Mouse (Mus musculus) lung, postnatal 36 days (tissue): ENCODE results near the gene Muc15.
A peak's percentile ranks its signal among the peaks of the same experiment; 100 is the strongest.

Source experiments
- DNase-seq: peaks from one replicate; pipeline ENCODE4 v3.0.0; 2022; ENCODE audit warnings: mixed read lengths

The Muc15 gene

DNA sequence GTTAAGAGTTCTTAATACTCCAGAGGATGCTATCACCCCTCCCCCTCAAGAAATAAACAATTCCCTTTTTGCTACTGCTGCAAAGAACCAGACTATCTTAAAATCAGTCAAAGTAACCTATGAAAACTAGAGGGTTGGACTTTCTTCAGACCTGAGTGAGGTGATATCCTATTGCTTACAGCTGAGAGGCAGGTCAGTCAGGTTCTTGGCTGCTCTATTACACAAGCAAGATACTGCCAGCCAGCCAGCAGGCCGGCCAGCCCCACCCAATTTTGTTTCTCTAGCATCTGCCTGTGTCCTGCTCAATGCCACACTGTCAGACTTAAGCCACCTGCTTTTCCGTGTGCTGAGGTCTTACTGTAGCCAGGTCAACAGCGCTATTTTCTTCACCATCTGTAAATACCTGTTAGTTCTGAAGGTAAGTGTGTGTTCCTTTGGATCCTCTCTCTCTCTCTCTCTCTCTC lies at the start of gene Muc15:
Muc15 (plus strand) TSS at position 51 of the 464 bp plus-strand sequence.
- DNase-seq = no peak

DNA sequence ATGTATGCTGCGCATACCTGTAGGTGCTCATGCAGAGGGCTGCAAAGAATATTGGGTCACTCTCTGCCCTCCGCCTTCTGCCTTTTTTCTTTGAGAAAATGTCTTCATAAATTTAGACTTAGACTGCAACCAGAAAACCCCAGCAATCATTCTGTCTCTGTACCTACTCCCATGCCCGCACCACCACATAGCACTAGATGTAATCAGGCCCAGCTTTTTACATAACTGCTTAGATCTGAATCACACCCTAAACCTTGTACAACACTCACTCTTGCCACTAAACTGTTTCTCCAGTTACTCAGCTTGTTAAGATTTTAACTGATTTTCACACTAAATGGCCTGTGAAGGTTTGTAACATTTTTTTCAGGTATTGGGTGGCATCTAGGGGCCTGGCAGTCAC lies 11.7 kb upstream of the Muc15 start:
- no peak for DNase-seq

DNA sequence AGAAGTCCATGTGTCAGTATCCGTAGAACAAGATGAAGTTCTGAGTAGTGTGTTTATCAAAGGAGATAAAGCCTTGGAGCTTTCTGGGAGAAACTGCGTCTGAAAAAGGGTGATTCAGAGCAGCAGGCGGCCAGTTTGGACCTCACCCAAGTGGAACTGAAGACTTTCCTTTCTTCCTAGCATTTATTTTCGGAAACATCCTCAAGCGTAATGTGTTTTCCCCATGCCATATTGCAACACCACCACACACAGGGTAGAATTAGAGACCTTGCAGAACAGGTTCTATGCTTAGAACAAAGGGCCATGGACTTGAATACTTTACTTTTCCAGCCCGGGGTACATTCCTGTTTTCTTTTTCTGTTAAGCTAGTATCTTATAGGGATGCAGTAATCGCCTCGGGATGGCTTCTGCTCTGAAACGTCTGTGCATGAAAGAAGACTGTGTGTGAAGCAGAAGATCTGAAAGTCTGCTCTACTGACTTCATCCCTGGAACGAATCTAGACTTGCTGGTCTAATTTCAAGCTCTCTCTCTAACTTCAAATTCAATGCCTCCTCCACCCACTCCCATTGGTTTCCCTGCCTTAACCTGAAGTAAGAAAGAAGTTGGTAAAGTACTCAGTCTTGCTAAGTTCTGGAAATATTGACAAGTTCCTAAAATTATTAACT lies 11.0 kb upstream of the Muc15 start:
- peak; percentile 34 for DNase-seq

DNA sequence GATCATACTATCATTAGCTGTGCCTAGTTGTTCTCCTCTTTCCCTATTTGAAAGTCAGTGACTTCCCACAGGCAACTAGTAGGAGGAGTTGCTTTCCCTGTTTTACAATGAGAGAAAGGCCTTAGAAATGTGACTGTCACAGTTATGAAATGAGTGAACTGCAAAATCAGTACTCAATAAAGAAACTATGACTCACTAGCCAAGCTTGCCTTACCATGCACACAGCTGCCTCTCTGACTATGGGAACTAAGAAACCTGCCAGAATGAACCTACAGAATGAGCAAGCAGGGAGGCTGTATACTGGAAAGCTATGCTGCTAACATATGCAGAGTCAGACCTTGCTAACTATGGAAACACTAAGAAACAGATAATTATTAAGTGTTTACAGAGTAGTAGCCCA lies 2.1 kb upstream of the Muc15 start:
- DNase-seq = no peak

DNA sequence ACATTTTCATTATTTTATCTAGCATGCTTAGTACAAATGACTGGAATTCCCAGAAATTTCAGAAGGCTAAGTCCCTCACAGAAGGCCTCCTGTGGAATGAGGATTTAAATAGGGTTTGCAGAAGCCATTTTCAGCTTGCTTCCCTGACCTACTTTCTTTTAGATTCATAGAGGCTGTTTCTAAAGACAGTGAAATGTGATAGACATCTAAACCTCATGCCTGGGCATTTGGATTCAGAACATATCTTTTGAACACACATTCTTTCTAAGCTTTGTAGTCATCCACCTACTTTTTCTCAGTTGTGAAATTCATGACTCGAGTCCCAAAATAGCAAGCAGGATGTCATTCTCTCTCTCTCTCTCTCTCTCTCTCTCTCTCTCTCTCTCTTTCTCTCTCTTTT lies 1.1 kb downstream of the Muc15 start:
- no peak for DNase-seq

DNA sequence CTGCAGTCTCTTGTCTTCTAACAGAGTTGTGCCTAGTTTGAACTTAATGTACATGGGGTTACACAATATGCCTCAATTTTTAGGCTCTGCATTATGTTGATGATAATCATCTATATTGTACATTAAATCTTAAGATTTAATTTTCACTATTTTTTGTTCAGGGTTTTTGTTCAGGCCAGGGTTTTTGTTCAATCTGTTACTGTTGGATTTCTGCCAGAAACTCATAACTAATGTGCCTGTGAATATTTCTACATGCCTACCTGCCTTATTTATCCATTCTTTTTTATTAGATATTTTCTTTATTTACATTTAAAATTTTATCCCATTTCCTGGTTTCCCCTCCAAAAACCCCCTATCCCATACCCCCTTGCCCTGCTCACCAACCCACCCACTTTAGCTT lies 5.0 kb downstream of the Muc15 start:
- no peak for DNase-seq

DNA sequence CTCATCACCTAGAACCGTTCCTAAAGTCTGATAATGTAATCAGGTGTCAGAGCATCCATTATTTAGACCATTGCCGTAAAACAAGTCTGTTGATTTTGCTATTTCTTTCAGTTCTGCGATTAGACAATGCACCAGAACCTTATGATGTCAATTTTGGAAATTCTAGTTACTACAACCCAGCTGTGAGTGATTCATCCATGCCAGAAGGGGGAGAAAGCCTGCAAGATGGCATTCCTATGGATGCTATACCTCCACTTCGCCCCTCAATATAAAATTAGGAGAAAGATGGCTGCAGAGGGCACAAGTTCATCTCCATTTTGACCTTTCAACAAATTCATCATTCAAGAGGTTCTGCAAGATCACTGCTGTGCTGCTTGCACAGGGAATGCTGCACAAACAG lies 16.1 kb downstream of the Muc15 start:
- no peak for DNase-seq

DNA sequence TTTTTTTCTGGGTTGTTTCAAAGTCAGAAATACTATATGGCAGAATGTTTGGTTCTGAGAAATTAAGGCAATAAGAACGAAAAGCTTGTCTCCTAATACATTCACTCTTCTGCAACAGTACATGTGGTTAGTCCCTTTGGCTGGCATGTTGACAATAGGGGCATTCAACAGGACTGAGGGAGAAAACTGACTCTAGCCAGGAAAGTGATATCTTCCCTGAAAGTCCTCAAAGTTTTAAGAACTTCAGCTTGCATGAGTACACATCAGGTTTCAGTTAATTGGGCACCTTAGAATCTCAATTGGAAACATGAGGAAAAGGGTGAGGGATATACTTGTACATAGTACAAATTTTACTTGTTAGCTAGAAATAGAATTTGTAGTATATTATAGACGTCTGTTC lies 16.8 kb downstream of the Muc15 start:
- DNase-seq = no peak

DNA sequence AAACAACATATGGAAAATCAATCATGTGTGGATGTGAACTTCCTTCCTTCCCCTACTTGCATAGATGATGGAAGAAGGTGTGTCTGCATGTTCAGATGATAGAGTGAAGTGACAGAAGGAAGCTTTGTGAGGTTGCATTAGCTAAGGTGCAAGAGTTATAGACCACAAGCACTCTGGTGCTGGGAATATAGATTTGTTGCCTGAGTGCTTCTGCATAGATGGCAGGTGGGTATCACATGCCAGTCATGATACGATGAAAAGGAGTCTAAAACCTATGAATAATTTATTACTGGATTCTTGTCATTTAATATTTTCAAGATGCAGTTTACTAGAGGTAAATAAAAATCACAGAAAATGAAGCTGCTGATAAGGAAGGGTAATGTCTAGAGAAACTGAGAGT lies 18.6 kb downstream of the Muc15 start:
- no peak for DNase-seq

DNA sequence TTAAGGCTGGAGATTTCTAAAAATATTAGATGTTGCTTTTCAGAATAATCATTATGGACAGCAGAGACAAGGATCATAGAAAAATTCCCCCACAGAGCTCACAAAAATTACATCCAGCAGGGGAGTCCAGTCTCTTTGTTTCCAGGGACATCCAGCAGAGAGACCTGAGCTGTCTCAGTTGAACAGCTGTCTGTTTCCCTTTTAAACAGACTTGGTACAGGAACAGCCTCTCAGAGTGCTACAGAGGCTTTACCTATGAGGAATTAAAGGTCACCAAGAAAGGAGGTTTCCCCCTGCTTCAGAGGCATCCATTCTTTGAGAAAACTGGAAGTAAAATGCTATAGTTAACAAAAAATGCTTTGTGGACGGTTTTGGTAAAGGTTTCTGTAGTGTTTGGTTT lies 19.4 kb downstream of the Muc15 start:
- no peak for DNase-seq

DNA sequence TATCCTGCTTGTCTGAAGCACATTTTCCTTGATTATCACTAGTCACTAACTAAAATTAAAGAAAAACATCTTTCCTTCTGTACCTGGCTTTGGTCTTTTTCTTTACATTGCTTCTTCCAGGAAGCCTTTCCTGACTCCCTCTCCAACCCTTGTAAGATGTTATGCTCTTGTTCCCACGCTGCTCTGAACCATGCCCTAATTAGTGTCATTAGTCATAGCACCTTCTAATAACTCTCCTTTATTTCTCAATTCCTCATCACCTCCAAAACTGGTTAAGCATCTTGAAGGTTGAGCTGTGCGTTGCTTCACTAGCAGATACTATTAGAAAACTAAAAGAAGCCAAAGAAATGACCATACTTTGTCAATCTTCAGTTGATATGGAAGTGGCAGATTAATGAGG lies 36.4 kb downstream of the Muc15 start:
- no peak for DNase-seq

DNA sequence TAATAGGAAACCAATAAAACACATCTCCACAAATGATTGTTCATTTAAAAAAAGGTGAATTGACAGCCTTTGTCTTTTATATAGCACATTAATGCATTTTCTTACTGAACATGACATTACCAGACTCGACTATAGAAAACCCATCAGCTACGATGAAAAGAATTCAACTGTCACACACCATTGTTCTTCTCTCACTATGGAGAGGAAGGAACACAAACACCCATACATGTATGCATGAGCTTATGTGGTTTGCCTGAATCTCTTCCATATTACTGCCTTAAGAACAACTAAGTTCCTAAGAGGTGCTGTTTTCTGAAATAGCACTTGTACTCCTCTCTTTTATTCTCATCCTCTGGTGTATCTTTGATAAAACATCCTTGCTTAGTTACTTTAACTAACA lies 38.3 kb downstream of the Muc15 start:
- DNase-seq = no peak

DNA sequence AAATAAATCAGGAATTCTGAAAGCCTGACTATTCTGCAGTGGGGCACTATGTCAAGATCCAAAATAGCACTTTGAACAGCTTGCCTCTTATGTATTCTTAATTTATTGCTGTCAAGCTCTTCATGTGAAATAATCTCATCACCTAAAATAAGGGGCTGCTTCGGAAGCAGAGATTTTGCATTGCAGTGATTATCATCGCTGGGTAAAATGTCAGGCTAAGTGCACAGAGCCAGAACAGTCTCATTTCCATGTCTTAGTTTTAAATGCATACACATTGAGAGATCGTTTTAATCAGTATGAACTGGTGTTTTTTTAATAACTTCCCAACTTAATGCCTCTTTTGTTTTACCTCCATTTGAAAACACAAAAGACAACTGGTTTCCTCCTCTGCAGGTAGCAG lies 66.3 kb downstream of the Muc15 start:
- DNase-seq = no peak
